Mouse (Mus musculus) embryo, embryonic 11 days (tissue): ENCODE data around the gene Adgrd1.

Experiments used
- DNase-seq: peaks from one replicate; pipeline ENCODE4 v3.0.0-alpha.2; 2015

Gene Adgrd1

GRCm38 (mm10) chr5:129161372-129162051 lies 65.0 kb downstream of the Adgrd1 start:
- DNase-seq: no peak

- no peak for DNase-seq
Observed at GRCm38 (mm10) chr5:129163416-129163815, 66.9 kb downstream of the Adgrd1 start.

GRCm38 (mm10) chr5:129164091-129164490 lies 67.5 kb downstream of the Adgrd1 start:
- DNase-seq: peak; percentile 54

GRCm38 (mm10) chr5:129164911-129165584 lies 68.5 kb downstream of the Adgrd1 start:
- DNase-seq: no peak

- no peak for DNase-seq
Observed at GRCm38 (mm10) chr5:129165595-129165994, 69.0 kb downstream of the Adgrd1 start.

GRCm38 (mm10) chr5:129169090-129169489 lies 72.5 kb downstream of the Adgrd1 start:
- DNase-seq: no peak

- DNase-seq: peak; percentile 76
Observed at GRCm38 (mm10) chr5:129169567-129169966, 73.0 kb downstream of the Adgrd1 start.

GRCm38 (mm10) chr5:129172533-129172932 lies 76.0 kb downstream of the Adgrd1 start:
- no peak for DNase-seq

GRCm38 (mm10) chr5:129175925-129176324 lies 79.4 kb downstream of the Adgrd1 start:
- no peak for DNase-seq

- peak; percentile 89 for DNase-seq
Observed at GRCm38 (mm10) chr5:129177697-129178511, 81.4 kb downstream of the Adgrd1 start.

- no peak for DNase-seq
Observed at GRCm38 (mm10) chr5:129179356-129179755, 82.8 kb downstream of the Adgrd1 start.

- DNase-seq: no peak
Observed at GRCm38 (mm10) chr5:129179995-129180714, 83.6 kb downstream of the Adgrd1 start.

GRCm38 (mm10) chr5:129180715-129181228 lies 84.2 kb downstream of the Adgrd1 start:
- no peak for DNase-seq

GRCm38 (mm10) chr5:129181450-129181849 lies 84.9 kb downstream of the Adgrd1 start:
- no peak for DNase-seq

- DNase-seq: no peak
Observed at GRCm38 (mm10) chr5:129182554-129182953, 86.0 kb downstream of the Adgrd1 start.

GRCm38 (mm10) chr5:129186260-129186659 lies 89.7 kb downstream of the Adgrd1 start:
- DNase-seq: peak; percentile 44

GRCm38 (mm10) chr5:129186926-129187325 lies 90.4 kb downstream of the Adgrd1 start:
- no peak for DNase-seq

- DNase-seq: no peak
Observed at GRCm38 (mm10) chr5:129189071-129189470, 92.5 kb downstream of the Adgrd1 start.

- DNase-seq: no peak
Observed at GRCm38 (mm10) chr5:129190077-129190476, 93.5 kb downstream of the Adgrd1 start.

- DNase-seq: no peak
Observed at GRCm38 (mm10) chr5:129196501-129196900, 100.0 kb downstream of the Adgrd1 start.

GRCm38 (mm10) chr5:129196971-129197519 lies 100.5 kb downstream of the Adgrd1 start:
- no peak for DNase-seq

GRCm38 (mm10) chr5:129200132-129200531 lies 103.6 kb downstream of the Adgrd1 start:
- no peak for DNase-seq
